Mouse (Mus musculus): ENCODE results near the gene Zc2hc1c. TPM values are rescaled to one million over a fixed set of nuclear protein-coding genes. Genes with fewer than 3 reads are reported as not detected.

Zc2hc1c gene
- polyA plus RNA-seq, 2 experiments from 2014 or later = 0.21 to 0.27 TPM

GRCm38 (mm10) chr12:85284996-85285395, 3.4 kb upstream of the Zc2hc1c start:
- no peak for ATAC-seq

GRCm38 (mm10) chr12:85286941-85287340, 1.4 kb upstream of the Zc2hc1c start:
- ATAC-seq = no peak

- no peak for ATAC-seq
Observed at GRCm38 (mm10) chr12:85287809-85288485, 444 bp upstream of the Zc2hc1c start, which contains the start of gene Acyp1. TSS of gene Acyp1 (minus strand) at chr12:85288438.

GRCm38 (mm10) chr12:85289157-85290000, 988 bp downstream of the Zc2hc1c start:
- no peak for ATAC-seq

GRCm38 (mm10) chr12:85290633-85291032, 2.2 kb downstream of the Zc2hc1c start:
- no peak for ATAC-seq

- no peak for ATAC-seq
Observed at GRCm38 (mm10) chr12:85291541-85291940, 3.1 kb downstream of the Zc2hc1c start.

GRCm38 (mm10) chr12:85292288-85292687, 3.9 kb downstream of the Zc2hc1c start:
- ATAC-seq = no peak

- ATAC-seq = no peak
Observed at GRCm38 (mm10) chr12:85292906-85293305, 4.5 kb downstream of the Zc2hc1c start.

GRCm38 (mm10) chr12:85295506-85295905, 7.1 kb downstream of the Zc2hc1c start:
- no peak for ATAC-seq

GRCm38 (mm10) chr12:85296915-85297314, 8.5 kb downstream of the Zc2hc1c start:
- ATAC-seq = no peak

- ATAC-seq = no peak
Observed at GRCm38 (mm10) chr12:85297345-85297997, 9.1 kb downstream of the Zc2hc1c start.

- no peak for ATAC-seq
Observed at GRCm38 (mm10) chr12:85298127-85298834, 9.9 kb downstream of the Zc2hc1c start.

GRCm38 (mm10) chr12:85298835-85299180, 10.4 kb downstream of the Zc2hc1c start:
- no peak for ATAC-seq

- ATAC-seq = no peak
Observed at GRCm38 (mm10) chr12:85303256-85303655, 14.9 kb downstream of the Zc2hc1c start.

GRCm38 (mm10) chr12:85304725-85305124, 16.3 kb downstream of the Zc2hc1c start:
- peak; percentile 72 for ATAC-seq

- peak; percentile 70 for ATAC-seq
Observed at GRCm38 (mm10) chr12:85305247-85305892, 17.0 kb downstream of the Zc2hc1c start.

- ATAC-seq = no peak
Observed at GRCm38 (mm10) chr12:85308651-85309050, 20.3 kb downstream of the Zc2hc1c start.

- ATAC-seq = no peak
Observed at GRCm38 (mm10) chr12:85330153-85330552, 41.8 kb downstream of the Zc2hc1c start.

GRCm38 (mm10) chr12:85337567-85338311, 49.3 kb downstream of the Zc2hc1c start:
- ATAC-seq = no peak

- ATAC-seq = peak; percentile 41
Observed at GRCm38 (mm10) chr12:85338815-85339214, 50.4 kb downstream of the Zc2hc1c start.

GRCm38 (mm10) chr12:85339243-85339729, 50.9 kb downstream of the Zc2hc1c start, which contains the start of gene Nek9:
TSS of gene Nek9 (minus strand) at chr12:85339362.
- peak; percentile 93 for ATAC-seq

Measured in activated CD4-positive, CD25-positive, alpha-beta regulatory T cell, adult 4 months (primary cell).